Mouse (Mus musculus): ENCODE measurements around the gene Rfx7.
"Not testable (repeated sequence)": the region's sequence is repeated elsewhere in the genome, so short reads cannot be mapped to it uniquely, and the experiment has no call there.

- not testable (repeated sequence) for TF ChIP-seq CTCF, EP300 (IDR thresholded peaks at IDR 0.05)
These were observed 134.4 kb downstream of the Rfx7 start for GRCm38 (mm10) chr9:72666352-72667021.
